Mouse (Mus musculus): ENCODE measurements around the gene Arel1. TPM values are rescaled to one million over a fixed set of nuclear protein-coding genes. Genes with fewer than 3 reads are reported as not detected.

Arel1 gene
- total and polyA plus RNA-seq, 2 experiments: 21.0 to 22.4 TPM

- H3K4me3 ChIP-seq (ENCODE audit: insufficient read depth, low read depth, low read length): no peak overlapping the region
- no peaks in the 10 kb centered on the region for H3K4me1 ChIP-seq (ENCODE audit: control insufficient read depth, insufficient read depth, low read length)
- H3K27ac ChIP-seq (replicated peaks; ENCODE audit: insufficient read depth, low read depth, low read length): no peak overlapping the region
- no peaks in the 10 kb centered on the region for H3K79me2 ChIP-seq (ENCODE audit: control insufficient read depth, insufficient read depth, low read length)
- H3K27me3 ChIP-seq (ENCODE audit: control insufficient read depth, insufficient read depth, low read length): no peaks in the 10 kb centered on the region
- TF ChIP-seq CTCF (IDR thresholded peaks at IDR 0.05; ENCODE audit: low read depth, low read length) (no peak), POLR2A (IDR thresholded peaks at IDR 0.05; ENCODE audit: extremely low read depth, insufficient read depth, low read length) (no peak)
- whole genome bisulfite sequencing: 95% methylated on average over 4 of the region's 4 CpGs
- H3K36me3 ChIP-seq (ENCODE audit: control insufficient read depth, insufficient read depth, low read length): no peaks in the 10 kb centered on the region
- H3K9ac ChIP-seq (ENCODE audit: low read depth, low read length): no peak overlapping the region
- DNase-seq (ENCODE audit: extremely low read depth, low read depth, low spot score): no peak
These were observed 60.6 kb downstream of the Arel1 start for GRCm38 (mm10) chr12:84910066-84910465.

GRCm38 (mm10) chr12:84907627-84908480, 62.8 kb downstream of the Arel1 start:
- H3K9ac ChIP-seq (ENCODE audit: low read depth, low read length): no peak overlapping the region
- DNase-seq (ENCODE audit: extremely low read depth, low read depth, low spot score): no peak
- TF ChIP-seq CTCF (IDR thresholded peaks at IDR 0.05; ENCODE audit: low read depth, low read length) (no peak), POLR2A (IDR thresholded peaks at IDR 0.05; ENCODE audit: extremely low read depth, insufficient read depth, low read length) (no peak)
- H3K27me3 ChIP-seq (ENCODE audit: control insufficient read depth, insufficient read depth, low read length): no peaks in the 10 kb centered on the region
- H3K4me3 ChIP-seq (ENCODE audit: insufficient read depth, low read depth, low read length): no peak overlapping the region
- no peaks in the 10 kb centered on the region for H3K4me1 ChIP-seq (ENCODE audit: control insufficient read depth, insufficient read depth, low read length)
- 76% methylated on average over 10 of the region's 10 CpGs for WGBS
- no peak overlapping the region for H3K27ac ChIP-seq (replicated peaks; ENCODE audit: insufficient read depth, low read depth, low read length)
- H3K79me2 ChIP-seq (ENCODE audit: control insufficient read depth, insufficient read depth, low read length): no peaks in the 10 kb centered on the region
- H3K36me3 ChIP-seq (ENCODE audit: control insufficient read depth, insufficient read depth, low read length): no peaks in the 10 kb centered on the region

GRCm38 (mm10) chr12:84907024-84907626, 63.6 kb downstream of the Arel1 start:
- Histone ChIP-seq H3K4me3 (ENCODE audit: insufficient read depth, low read depth, low read length) (no peak overlapping the region), H3K27me3 (ENCODE audit: control insufficient read depth, insufficient read depth, low read length) (no peaks in the 10 kb centered on the region), H3K27ac (replicated peaks; ENCODE audit: insufficient read depth, low read depth, low read length) (no peak overlapping the region), H3K79me2 (ENCODE audit: control insufficient read depth, insufficient read depth, low read length) (no peaks in the 10 kb centered on the region), H3K4me1 (ENCODE audit: control insufficient read depth, insufficient read depth, low read length) (no peaks in the 10 kb centered on the region), H3K9ac (ENCODE audit: low read depth, low read length) (no peak overlapping the region), H3K36me3 (ENCODE audit: control insufficient read depth, insufficient read depth, low read length) (no peaks in the 10 kb centered on the region)
- 84% methylated on average over 12 of the region's 12 CpGs for WGBS
- no peak for TF ChIP-seq CTCF (IDR thresholded peaks at IDR 0.05; ENCODE audit: low read depth, low read length)
- no peak for TF ChIP-seq POLR2A (IDR thresholded peaks at IDR 0.05; ENCODE audit: extremely low read depth, insufficient read depth, low read length)
- no peak for DNase-seq (ENCODE audit: extremely low read depth, low read depth, low spot score)

- no peaks in the 10 kb centered on the region for H3K4me1 ChIP-seq (ENCODE audit: control insufficient read depth, insufficient read depth, low read length)
- no peak overlapping the region for H3K9ac ChIP-seq (ENCODE audit: low read depth, low read length)
- H3K27ac ChIP-seq (replicated peaks; ENCODE audit: insufficient read depth, low read depth, low read length): no peak overlapping the region
- no peak for TF ChIP-seq CTCF (IDR thresholded peaks at IDR 0.05; ENCODE audit: low read depth, low read length)
- no peak for TF ChIP-seq POLR2A (IDR thresholded peaks at IDR 0.05; ENCODE audit: extremely low read depth, insufficient read depth, low read length)
- no peak overlapping the region for H3K4me3 ChIP-seq (ENCODE audit: insufficient read depth, low read depth, low read length)
- no peaks in the 10 kb centered on the region for H3K27me3 ChIP-seq (ENCODE audit: control insufficient read depth, insufficient read depth, low read length)
- H3K79me2 ChIP-seq (ENCODE audit: control insufficient read depth, insufficient read depth, low read length): no peaks in the 10 kb centered on the region
- DNase-seq (ENCODE audit: extremely low read depth, low read depth, low spot score): no peak
- 73% methylated on average over 7 of the region's 7 CpGs for WGBS
- no peaks in the 10 kb centered on the region for H3K36me3 ChIP-seq (ENCODE audit: control insufficient read depth, insufficient read depth, low read length)
These were observed 66.3 kb downstream of the Arel1 start for GRCm38 (mm10) chr12:84904399-84904798.

GRCm38 (mm10) chr12:84900317-84900716, 70.4 kb downstream of the Arel1 start:
- H3K9ac ChIP-seq (ENCODE audit: low read depth, low read length): no peak overlapping the region
- DNase-seq (ENCODE audit: extremely low read depth, low read depth, low spot score): no peak
- H3K79me2 ChIP-seq (ENCODE audit: control insufficient read depth, insufficient read depth, low read length): no peaks in the 10 kb centered on the region
- no peak overlapping the region for H3K27ac ChIP-seq (replicated peaks; ENCODE audit: insufficient read depth, low read depth, low read length)
- TF ChIP-seq POLR2A (IDR thresholded peaks at IDR 0.05; ENCODE audit: extremely low read depth, insufficient read depth, low read length) (no peak), CTCF (IDR thresholded peaks at IDR 0.05; ENCODE audit: low read depth, low read length) (no peak)
- H3K4me1 ChIP-seq (ENCODE audit: control insufficient read depth, insufficient read depth, low read length): no peaks in the 10 kb centered on the region
- H3K36me3 ChIP-seq (ENCODE audit: control insufficient read depth, insufficient read depth, low read length): no peaks in the 10 kb centered on the region
- H3K27me3 ChIP-seq (ENCODE audit: control insufficient read depth, insufficient read depth, low read length): no peaks in the 10 kb centered on the region
- whole genome bisulfite sequencing: 75% methylated on average over 7 of the region's 7 CpGs
- no peak overlapping the region for H3K4me3 ChIP-seq (ENCODE audit: insufficient read depth, low read depth, low read length)

GRCm38 (mm10) chr12:84897322-84897721, 73.4 kb downstream of the Arel1 start:
- no peaks in the 10 kb centered on the region for H3K79me2 ChIP-seq (ENCODE audit: control insufficient read depth, insufficient read depth, low read length)
- 69% methylated on average over 5 of the region's 5 CpGs for WGBS
- no peak overlapping the region for H3K9ac ChIP-seq (ENCODE audit: low read depth, low read length)
- no peaks in the 10 kb centered on the region for H3K27me3 ChIP-seq (ENCODE audit: control insufficient read depth, insufficient read depth, low read length)
- H3K4me3 ChIP-seq (ENCODE audit: insufficient read depth, low read depth, low read length): no peak overlapping the region
- no peak for TF ChIP-seq CTCF (IDR thresholded peaks at IDR 0.05; ENCODE audit: low read depth, low read length)
- H3K4me1 ChIP-seq (ENCODE audit: control insufficient read depth, insufficient read depth, low read length): no peaks in the 10 kb centered on the region
- H3K36me3 ChIP-seq (ENCODE audit: control insufficient read depth, insufficient read depth, low read length): no peaks in the 10 kb centered on the region
- H3K27ac ChIP-seq (replicated peaks; ENCODE audit: insufficient read depth, low read depth, low read length): no peak overlapping the region
- no peak for DNase-seq (ENCODE audit: extremely low read depth, low read depth, low spot score)
